Mouse (Mus musculus): ENCODE results near the gene Cdc25a. TPM values are rescaled to one million over a fixed set of nuclear protein-coding genes. Genes with fewer than 3 reads are reported as not detected.

The Cdc25a gene
- polyA plus RNA-seq, 1 experiment = 4.3 TPM

DNA sequence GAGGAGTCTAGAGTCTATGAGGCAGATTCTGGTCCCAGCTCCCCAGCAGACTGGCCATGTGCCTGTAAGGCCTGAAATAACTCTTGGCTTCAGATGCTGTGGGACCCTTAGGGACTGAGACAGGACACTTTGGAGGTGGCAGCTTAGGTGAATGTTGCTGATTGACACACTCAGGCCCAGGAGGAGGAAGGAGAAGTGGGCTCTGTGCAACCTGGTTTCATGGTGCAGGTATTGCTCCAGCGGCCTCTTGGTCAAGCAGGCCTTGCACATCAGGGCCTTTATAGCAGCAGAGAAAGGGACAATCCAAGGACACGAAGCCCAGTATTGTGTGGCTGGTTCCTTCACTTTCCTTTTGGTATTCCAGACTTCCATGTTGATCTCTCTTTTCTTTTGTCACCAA is 21.0 kb upstream of the Cdc25a start:
- H3K4me1 ChIP-seq (ENCODE audit: control insufficient read depth, insufficient read depth, low read length) = no peaks in the 10 kb centered on the region
- H3K4me3 ChIP-seq (ENCODE audit: insufficient read depth, low read depth, low read length) = no peak overlapping the region
- WGBS = 89% methylated on average over 2 of the region's 2 CpGs
- H3K36me3 ChIP-seq (ENCODE audit: control insufficient read depth, insufficient read depth, low read length) = no peaks in the 10 kb centered on the region
- no peaks in the 10 kb centered on the region for H3K27me3 ChIP-seq (replicated peaks; ENCODE audit: control insufficient read depth, insufficient read depth, low read length)
- no peak for DNase-seq
- TF ChIP-seq POLR2A (IDR thresholded peaks at IDR 0.05; ENCODE audit: low read depth, low read length) (no peak), CTCF (conservative IDR thresholded peaks at IDR 0.05; ENCODE audit: insufficient read depth, insufficient read length, low read depth, low read length) (no peak)
- no peak overlapping the region for H3K27ac ChIP-seq (ENCODE audit: insufficient read depth, low read depth, low read length)

GRCm38 (mm10) chr9:109855947-109856346 is 19.4 kb upstream of the Cdc25a start:
- no peak for DNase-seq
- TF ChIP-seq CTCF (conservative IDR thresholded peaks at IDR 0.05; ENCODE audit: insufficient read depth, insufficient read length, low read depth, low read length) (no peak), POLR2A (IDR thresholded peaks at IDR 0.05; ENCODE audit: low read depth, low read length) (no peak)
- no peaks in the 10 kb centered on the region for H3K27me3 ChIP-seq (replicated peaks; ENCODE audit: control insufficient read depth, insufficient read depth, low read length)
- no peak overlapping the region for H3K27ac ChIP-seq (ENCODE audit: insufficient read depth, low read depth, low read length)
- no peaks in the 10 kb centered on the region for H3K4me1 ChIP-seq (ENCODE audit: control insufficient read depth, insufficient read depth, low read length)
- no peak overlapping the region for H3K4me3 ChIP-seq (ENCODE audit: insufficient read depth, low read depth, low read length)
- H3K36me3 ChIP-seq (ENCODE audit: control insufficient read depth, insufficient read depth, low read length) = no peaks in the 10 kb centered on the region
- 85% methylated on average over 6 of the region's 6 CpGs for WGBS

GRCm38 (mm10) chr9:109862397-109863044 is 12.9 kb upstream of the Cdc25a start:
- H3K4me3 ChIP-seq (ENCODE audit: insufficient read depth, low read depth, low read length) = no peak overlapping the region
- DNase-seq = peak; percentile 71
- H3K27me3 ChIP-seq (replicated peaks; ENCODE audit: control insufficient read depth, insufficient read depth, low read length) = no peaks in the 10 kb centered on the region
- TF ChIP-seq POLR2A (IDR thresholded peaks at IDR 0.05; ENCODE audit: low read depth, low read length) (no peak), CTCF (conservative IDR thresholded peaks at IDR 0.05; ENCODE audit: insufficient read depth, insufficient read length, low read depth, low read length) (peak; percentile 85)
- H3K27ac ChIP-seq (ENCODE audit: insufficient read depth, low read depth, low read length) = no peak overlapping the region
- no peaks in the 10 kb centered on the region for H3K4me1 ChIP-seq (ENCODE audit: control insufficient read depth, insufficient read depth, low read length)
- WGBS = 11% methylated on average over 20 of the region's 20 CpGs
- no peaks in the 10 kb centered on the region for H3K36me3 ChIP-seq (ENCODE audit: control insufficient read depth, insufficient read depth, low read length)

DNA sequence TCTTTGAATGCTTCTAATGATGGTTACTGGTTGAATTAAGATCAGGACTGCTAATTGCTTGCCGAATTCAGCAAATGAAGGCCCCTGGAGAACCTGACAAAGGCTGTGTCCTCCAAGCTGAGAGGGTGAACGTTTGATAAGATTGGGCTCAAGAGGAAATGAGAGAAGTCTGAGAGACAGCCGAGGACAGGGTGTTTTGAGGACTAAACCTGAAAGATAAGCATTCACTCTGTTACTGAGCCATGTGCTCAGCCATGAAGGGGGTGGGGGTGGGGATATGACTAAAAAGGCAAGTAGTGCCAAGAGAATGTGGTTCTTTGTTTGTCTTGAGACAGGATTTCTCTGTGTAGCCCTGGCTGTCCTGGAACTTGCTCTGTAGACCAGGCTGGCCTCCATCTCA is 12.3 kb upstream of the Cdc25a start:
- Histone ChIP-seq H3K4me1 (ENCODE audit: control insufficient read depth, insufficient read depth, low read length) (no peaks in the 10 kb centered on the region), H3K36me3 (ENCODE audit: control insufficient read depth, insufficient read depth, low read length) (no peaks in the 10 kb centered on the region), H3K27ac (ENCODE audit: insufficient read depth, low read depth, low read length) (no peak overlapping the region), H3K4me3 (ENCODE audit: insufficient read depth, low read depth, low read length) (no peak overlapping the region), H3K27me3 (replicated peaks; ENCODE audit: control insufficient read depth, insufficient read depth, low read length) (no peaks in the 10 kb centered on the region)
- 58% methylated on average over 3 of the region's 3 CpGs for WGBS
- TF ChIP-seq CTCF (conservative IDR thresholded peaks at IDR 0.05; ENCODE audit: insufficient read depth, insufficient read length, low read depth, low read length) (no peak), POLR2A (IDR thresholded peaks at IDR 0.05; ENCODE audit: low read depth, low read length) (no peak)
- no peak for DNase-seq

DNA sequence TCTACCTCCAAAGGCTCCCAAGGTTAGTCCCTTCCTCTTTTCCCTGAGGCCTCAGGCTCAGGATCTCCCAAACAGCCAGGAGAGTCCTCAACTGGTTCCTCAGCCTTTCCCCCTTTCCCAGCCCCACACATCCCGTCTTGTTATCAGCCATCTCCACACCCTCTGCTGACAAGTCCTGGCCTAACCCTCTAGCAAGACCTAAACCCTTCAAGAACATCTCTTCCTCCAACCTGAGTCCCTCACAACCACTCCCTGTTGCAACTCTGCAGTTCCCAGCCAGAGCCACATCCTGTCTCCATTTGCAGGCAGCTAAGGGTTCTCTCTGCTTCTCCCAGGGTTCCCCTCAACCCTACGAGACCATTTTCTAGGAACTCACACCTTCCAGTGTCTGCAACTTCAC is 9.2 kb upstream of the Cdc25a start:
- DNase-seq = no peak
- H3K4me3 ChIP-seq (ENCODE audit: insufficient read depth, low read depth, low read length) = no peak overlapping the region
- TF ChIP-seq POLR2A (IDR thresholded peaks at IDR 0.05; ENCODE audit: low read depth, low read length) (no peak), CTCF (conservative IDR thresholded peaks at IDR 0.05; ENCODE audit: insufficient read depth, insufficient read length, low read depth, low read length) (no peak)
- no peaks in the 10 kb centered on the region for H3K36me3 ChIP-seq (ENCODE audit: control insufficient read depth, insufficient read depth, low read length)
- no peaks in the 10 kb centered on the region for H3K27me3 ChIP-seq (replicated peaks; ENCODE audit: control insufficient read depth, insufficient read depth, low read length)
- WGBS = 78% methylated on average over 2 of the region's 2 CpGs
- no peak overlapping the region for H3K27ac ChIP-seq (ENCODE audit: insufficient read depth, low read depth, low read length)
- H3K4me1 ChIP-seq (ENCODE audit: control insufficient read depth, insufficient read depth, low read length) = peaks cover 3% of the 10 kb centered on the region; the same call in 1 of the 2 replicates

- Histone ChIP-seq H3K27ac (ENCODE audit: insufficient read depth, low read depth, low read length) (no peak overlapping the region), H3K27me3 (replicated peaks; ENCODE audit: control insufficient read depth, insufficient read depth, low read length) (no peaks in the 10 kb centered on the region), H3K36me3 (ENCODE audit: control insufficient read depth, insufficient read depth, low read length) (no peaks in the 10 kb centered on the region), H3K4me1 (ENCODE audit: control insufficient read depth, insufficient read depth, low read length) (peaks cover 5% of the 10 kb centered on the region; the same call in 1 of the 2 replicates), H3K4me3 (ENCODE audit: insufficient read depth, low read depth, low read length) (no peak overlapping the region; the same call in 1 of the 2 replicates)
- 25% methylated on average over 6 of the region's 6 CpGs for WGBS
- TF ChIP-seq POLR2A (IDR thresholded peaks at IDR 0.05; ENCODE audit: low read depth, low read length) (no peak), CTCF (conservative IDR thresholded peaks at IDR 0.05; ENCODE audit: insufficient read depth, insufficient read length, low read depth, low read length) (no peak)
- peak; percentile 74 for DNase-seq
Measured at GRCm38 (mm10) chr9:109870983-109871572, 4.3 kb upstream of the Cdc25a start.

All from kidney, adult 2 months (tissue).